Mouse (Mus musculus): ENCODE data around the gene Nmur2.

The Nmur2 gene

DNA sequence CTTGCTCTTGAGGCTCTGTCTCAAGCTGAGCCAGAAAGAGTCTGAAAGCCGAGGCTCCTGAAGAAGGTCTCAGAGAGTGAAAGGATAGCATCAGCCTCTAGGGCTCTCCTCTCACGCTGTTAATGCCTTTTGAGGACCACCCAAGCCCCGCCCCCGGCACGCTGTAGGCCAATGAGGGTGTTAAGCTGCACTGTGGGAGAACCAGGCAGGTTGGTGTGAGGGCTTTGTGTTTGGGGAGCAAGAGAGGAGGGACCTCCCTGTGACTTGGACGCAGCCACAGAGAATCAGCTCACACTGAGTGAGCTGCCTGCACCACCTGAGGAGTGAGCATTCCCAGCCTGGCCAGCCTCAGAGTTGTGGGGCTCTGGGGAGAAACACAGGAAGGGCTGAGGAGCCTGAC, at the start of gene Nmur2:
Nmur2 (minus strand) TSS at position 94 of the 400 bp plus-strand sequence.
- DNase-seq: no peak

DNA sequence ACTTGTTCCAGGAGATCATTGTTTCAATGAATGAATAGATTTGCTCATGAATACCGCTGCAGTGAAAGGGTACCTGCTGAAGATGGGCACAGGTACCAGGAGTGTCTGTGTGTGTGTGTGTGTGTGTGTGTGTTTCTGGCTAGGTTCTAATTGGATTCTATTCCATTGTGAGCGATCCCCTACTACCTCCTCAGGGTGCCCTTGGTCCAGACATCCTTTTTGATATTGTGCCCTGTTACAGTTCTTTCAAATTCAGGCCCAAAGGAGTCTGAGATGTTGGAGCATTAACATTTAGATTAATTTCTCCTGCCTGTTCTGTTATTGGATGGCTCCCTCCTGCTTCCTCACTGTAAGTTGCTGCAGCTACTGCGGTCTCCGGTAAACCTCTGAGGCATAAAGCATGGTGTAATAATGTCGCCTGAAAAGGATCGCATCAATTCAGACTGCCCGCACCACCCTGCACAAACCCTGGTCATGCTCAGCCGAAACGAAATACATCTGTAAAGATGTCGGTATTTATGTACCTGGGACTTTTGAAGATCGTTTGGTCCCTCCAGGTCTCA, 48.4 kb upstream of the Nmur2 start:
- DNase-seq: no peak

DNA sequence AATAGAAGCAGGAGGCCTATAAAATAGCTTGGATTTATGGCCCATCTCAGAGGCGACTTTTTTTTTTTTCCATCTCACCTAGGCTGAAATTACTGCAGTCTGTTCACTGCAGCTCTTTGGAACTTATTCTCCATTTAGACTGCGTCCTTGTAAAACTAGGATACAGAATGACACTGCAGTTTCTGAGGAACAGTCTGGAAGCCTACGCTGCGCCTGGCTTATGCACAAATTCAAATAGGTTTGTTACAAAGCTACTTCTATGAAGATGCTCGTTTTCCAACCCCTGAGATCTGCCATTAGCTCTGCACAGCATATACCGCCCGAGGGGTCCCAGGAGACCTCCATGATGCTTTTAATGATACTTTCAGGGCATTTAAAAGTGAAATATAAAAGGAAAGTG, 31.3 kb upstream of the Nmur2 start:
- no peak for DNase-seq

DNA sequence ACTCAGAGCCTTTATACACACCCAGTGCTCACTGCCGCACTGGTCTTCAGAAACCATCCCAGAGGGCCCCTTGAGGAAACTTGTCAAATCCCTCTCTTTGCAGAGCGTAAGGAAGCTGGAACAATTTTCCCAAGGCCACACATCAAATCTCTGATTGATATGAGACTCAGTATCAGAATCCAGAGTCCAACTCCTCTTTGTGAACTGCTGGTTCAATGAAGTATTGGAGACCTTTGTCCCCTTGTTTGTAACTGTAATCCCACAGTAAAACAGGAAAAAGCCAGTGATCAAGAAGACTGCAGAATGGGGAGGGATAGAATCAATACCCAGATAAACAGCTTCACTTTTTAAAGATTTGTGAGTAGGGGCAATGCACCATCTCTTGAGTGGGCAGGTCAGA, 28.8 kb upstream of the Nmur2 start:
- no peak for DNase-seq

DNA sequence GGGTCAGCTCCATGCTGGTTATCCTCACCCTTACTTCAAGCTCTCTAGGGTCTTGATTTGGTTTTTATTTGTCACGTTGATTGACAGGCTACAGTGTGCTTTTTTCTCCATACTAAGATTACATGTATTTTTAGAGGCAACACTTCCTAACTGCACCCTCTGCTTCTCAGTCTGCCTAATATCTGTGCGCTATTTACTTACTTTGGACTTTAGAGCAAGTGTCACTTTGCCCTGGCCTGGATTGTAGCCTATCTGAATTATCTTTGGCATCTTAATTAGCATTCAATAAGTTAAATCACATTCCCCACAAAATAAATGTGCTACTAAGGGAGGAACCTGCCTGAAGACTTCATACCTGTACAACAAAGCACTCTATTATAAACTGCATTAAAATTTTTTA, 24.3 kb upstream of the Nmur2 start:
- no peak for DNase-seq

DNA sequence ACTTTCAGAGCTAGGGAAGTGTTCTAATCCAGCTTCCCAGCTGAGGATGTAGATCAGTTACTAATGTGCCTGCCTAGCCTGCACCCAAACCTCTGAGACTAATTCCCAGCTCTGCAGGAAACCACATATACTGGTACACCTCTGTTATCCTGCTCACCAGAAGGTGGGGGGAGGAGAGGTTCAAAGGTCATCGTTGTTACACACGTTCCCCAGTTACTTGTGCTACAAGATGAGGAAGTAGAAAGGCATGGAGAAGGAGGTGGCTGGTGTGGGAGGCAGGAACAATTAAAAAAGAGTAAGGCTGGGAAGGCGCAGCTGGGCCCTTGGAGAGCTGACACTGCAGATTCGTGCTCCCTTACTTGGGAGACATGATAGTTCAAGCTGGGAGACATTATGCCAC, 23.8 kb upstream of the Nmur2 start:
- no peak for DNase-seq

DNA sequence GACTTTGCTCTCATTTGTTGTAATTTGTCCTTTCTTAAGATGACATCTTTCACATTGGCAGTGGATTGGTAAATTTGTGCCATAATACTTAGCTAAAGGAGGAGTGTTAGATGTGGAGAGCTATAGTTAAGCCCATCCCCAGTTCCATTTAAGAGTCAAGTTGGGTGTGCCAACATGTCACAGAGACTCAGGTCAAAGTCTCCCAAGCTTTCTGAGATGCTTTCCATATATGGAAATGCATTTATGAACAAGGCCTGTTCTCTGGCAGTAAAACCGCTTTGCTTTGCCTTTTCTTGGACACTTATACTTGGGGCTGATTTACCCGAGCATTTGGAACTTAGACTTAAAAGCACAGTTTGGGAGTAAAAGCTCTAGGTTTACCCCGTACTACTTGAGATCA, 18.4 kb upstream of the Nmur2 start:
- DNase-seq: no peak

DNA sequence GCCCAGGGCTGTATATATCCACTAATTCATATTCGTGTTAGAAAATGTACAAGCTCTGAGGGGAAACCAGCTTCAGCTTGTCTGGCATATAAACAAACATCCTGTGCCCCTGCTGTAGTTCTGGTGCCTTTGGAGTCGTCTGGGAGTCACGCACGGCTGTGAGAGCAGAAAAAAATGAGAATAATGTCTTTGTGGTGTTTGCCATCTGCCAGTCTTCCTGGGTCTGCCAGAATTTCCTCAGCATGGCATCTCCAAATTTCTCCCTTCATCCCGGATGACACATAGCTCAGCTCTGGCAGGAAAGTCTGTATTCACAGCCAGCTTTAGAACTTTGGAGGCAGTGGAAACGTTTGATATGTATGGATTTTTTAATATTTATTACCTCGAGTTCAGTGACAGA, 13.6 kb upstream of the Nmur2 start:
- DNase-seq: peak; percentile 10

DNA sequence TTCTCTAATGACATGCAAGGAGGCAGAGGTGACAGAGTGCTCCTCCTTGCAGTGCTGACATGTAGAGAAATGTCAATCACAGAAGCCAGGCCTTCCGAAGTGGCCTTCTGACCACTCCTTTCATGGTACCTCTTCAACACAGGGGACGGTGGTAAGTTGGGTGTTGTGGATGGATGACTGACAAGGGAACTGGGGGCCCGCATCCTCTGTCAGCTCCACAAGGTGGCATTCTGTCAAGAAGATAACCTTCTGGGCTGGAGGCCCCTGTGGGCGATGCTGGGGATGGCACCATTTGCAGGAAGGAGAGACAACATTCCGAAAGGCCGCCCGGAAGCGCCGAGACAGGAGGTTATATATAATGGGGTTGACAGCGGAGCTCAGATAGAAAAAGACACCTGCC, 14.0 kb downstream of the Nmur2 start:
- DNase-seq: no peak

DNA sequence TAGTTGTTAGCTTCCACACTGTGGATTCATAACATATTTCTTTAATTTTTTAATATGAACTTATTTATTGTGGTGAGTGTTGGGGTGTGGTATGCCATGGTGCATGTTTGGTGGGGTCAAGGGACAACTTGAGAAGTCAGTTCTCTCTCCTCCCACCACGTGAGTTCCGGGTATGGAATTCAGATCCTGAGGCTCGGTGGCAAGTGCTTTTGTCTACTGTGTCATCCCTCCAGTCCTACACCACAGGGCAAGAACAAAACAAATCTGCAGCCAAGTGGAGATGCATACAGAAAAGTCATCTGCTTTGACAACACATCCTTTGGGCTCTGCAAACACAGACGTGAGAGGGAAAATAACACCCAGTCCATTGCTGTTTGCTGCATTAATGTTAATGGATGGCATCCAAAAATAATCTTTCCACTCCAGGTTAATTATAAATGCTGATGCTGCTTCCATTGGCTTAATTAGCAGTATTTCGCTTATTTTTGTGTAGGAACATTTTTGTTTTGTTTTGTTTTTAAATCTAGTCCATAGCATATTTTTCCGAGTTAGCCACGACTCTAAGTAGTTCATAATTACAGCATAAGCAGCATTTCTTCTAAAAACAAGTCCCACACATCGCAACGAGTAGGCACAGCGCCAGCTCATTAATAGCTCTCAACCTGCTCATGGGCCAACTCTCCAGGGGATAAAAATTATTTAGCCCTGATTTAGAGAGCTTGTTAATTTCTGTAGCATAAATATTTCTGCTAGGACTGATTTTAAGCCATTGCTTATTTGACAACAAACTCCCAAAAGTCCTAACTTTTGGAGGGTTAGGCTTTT, 14.9 kb downstream of the Nmur2 start:
- DNase-seq: peak; percentile 7

DNA sequence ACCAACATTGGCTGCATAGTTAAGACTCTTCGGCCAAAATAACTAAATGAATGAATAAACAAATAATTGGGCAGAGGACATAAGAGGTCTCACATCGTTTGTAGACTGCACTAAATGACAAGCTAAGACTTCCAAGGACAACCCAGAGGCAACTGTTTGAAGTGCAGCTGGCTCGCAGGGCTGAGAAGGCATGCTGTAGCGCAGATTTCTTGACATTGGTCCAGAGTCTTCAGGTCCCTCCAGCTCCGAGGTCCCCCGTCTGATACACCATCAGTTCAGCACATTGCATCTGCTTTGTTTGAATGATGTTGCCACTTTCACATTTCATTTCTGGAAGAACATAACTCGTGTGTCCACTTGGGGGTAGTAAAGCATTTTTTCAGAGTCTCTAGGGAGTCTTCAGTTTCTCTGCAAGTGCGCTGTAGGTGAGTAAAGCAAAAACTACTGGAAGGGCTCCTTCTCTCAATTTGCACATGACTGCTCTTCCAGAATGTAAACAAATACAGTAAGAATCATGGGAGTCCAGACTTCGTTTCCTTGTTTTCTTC, 27.2 kb downstream of the Nmur2 start:
- DNase-seq: no peak

DNA sequence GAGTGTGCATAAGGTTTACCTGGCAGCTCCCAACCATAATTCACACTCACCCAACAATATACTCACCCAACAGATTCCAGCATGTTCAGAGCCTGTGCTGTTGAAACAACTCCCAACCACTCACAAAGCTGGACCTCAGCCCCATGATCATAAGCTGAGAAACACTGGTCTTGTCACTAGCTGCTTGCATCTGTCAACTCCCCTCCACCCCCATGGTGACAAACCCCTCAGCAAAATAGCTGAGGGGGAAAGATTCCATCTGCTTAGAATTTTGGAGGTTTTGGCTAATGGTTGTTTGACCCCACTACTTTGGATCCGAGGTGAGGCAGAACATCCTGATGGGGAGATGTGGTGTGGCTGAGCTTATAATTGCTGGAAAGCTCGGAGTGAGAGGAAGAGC, 28.4 kb downstream of the Nmur2 start:
- no peak for DNase-seq

DNA sequence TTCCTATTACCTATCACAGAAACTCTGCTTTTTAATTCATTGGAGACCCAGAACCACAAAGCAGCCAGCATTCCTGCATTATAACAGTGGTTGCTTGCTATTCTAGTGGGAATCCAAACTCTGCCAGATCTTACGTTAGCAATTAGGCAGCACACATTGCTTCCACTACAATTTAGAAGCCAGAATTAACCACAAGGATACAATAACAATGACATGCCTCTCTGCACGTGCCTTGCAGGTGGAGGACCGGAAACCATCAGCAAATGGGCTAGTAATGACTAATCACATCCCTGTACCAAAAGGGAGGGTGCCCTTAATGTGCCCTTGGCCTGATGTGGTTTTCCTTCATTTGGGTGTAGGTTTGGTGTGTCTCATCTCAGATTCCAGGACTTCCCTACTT, 32.5 kb downstream of the Nmur2 start:
- no peak for DNase-seq

DNA sequence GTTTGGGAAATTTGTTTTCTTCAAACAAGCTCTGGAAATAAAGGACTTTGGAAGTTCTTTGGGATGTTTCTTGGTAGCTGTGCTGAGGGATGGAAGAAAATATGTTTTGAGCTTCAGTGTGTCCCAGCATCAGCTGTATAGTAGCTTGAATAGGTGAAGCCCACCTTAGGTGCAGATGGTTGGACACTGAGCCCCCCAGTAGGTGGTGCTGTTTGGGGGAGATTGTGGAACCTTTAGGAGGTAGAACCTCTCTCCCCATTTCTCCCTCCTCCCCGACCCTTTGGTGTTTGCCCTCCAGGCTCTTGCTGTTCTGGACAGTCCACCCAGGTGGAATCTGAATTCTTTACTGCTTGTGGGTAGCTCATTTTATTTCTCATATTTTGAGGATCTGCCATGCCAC, 48.0 kb downstream of the Nmur2 start:
- DNase-seq: no peak

DNA sequence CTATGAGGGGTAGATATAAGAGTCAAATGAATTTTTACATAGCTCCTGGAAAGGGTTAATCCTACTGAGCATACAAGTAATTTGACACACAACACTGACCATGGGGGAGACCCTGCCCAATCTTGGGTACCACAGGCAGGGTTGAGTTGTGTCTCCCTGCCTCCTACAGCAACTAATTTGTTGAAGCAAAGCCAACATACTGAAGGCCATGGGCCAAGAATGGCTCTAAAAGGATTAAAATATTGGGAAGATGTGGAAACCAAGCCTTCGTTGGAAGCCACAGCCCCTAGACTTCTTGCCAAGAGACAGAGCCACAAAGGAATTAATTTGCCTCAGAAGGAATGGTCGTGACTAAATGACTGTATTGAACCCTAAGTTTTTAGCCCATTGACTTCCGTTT, 48.7 kb downstream of the Nmur2 start:
- DNase-seq: no peak

DNA sequence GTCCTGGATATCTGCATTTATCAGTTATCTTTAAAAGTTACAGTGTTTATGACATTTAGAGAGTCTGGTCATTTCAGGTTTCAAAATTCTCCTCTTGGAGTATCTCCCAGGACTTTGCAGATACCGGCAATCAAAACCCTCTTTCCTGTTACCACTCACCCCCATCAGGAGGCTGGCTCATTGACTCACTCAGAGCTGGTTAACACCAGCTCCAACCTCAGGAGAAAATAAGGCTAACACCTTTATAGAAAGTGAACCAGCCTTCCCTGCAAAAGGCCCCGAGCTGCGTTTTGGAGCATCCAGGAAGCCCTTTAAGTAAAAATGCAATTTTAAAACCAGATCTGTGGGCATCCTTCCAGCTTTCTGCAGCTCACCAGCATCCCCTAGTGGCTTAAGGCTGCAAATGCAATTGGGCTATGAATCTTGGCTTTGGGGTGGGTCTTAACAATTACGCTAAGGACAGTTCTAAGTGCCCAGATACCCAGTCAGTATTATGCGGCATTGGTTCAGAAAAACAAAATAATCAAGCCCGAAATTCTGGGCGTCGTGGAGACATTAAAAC, 49.2 kb downstream of the Nmur2 start:
- peak; percentile 4 for DNase-seq

DNA sequence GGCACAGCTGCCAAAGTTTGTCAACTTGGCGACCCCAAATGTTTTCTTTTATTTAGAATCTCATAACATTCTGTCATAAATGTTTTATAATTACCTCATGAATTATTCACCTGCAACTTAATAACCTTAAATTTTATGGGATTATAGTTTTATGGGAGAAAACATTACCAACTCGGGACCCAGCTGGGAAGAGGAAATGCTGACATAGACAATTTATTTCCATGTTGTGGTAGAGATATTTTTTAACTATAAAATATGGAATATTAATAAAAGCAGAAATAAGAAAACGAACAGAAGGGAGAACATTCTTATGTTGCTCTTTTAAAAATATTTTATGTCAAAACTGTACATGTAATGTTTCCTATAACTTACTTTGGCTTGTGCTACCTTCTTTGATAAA, 56.2 kb downstream of the Nmur2 start:
- DNase-seq: no peak

DNA sequence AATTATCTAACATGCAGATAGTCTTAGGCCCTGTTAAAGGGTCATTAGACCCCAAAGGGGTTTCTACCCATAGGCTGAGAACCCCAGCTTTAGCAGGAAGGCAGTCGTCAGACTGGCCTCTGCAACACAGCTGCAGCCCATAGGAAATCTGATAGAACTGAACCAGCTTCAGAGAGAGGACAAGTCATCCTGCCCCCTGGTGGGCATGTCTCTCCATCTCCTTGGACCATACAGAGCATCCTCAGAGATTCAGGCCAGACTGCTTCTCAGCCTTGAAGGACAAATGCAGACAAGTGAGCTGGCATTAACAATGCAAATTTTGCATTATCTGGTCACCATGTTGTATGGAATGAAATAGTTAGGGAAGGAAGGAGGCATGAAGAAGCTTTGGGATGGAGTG, 59.2 kb downstream of the Nmur2 start:
- no peak for DNase-seq

DNA sequence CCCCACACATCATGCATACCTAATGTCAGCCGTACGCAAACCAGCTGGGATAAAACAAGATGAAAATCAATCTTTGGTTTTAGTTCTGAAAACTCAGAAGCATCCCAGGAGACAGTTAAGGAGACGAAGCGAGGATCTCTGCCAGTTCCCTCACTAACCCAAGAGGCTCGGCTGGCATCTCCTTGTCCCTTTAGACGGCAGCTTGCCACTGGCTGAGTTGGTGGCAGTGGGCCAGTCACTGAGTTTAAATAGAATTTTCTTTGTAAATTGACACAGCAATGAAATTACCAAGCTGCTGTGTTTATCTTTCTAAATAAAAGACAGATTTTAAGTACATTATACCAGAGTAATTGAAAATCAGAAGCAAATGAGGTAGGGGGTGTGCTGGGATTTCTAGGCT, 62.7 kb downstream of the Nmur2 start:
- DNase-seq: no peak
